Mouse (Mus musculus) liver, postnatal 0 days (tissue): Measurements from ENCODE around the gene Acadm.
A peak's percentile ranks its signal among the peaks of the same experiment; 100 is the strongest.

Experiments used
- CTCF ChIP-seq: sonication (generic); IDR thresholded peaks from 2 replicates; pipeline ENCODE4 v1.5.1; 2016; ENCODE audit warnings: antibody characterized with exemption, low read depth
- EP300 ChIP-seq: IDR thresholded peaks from 2 replicates; pipeline ENCODE4 v1.6.1; 2016; ENCODE audit warnings: antibody characterized with exemption, low read depth, mild to moderate bottlenecking

- TF ChIP-seq CTCF (peak; percentile 84), EP300 (no peak)
Measured at GRCm38 (mm10) chr3:153968549-153968948, 24.1 kb upstream of the Acadm start.
